Mouse (Mus musculus): ENCODE results near the gene Isoc2a.
A peak's percentile ranks its signal among the peaks of the same experiment; 100 is the strongest.

The Isoc2a gene

GRCm38 (mm10) chr7:4895186-4895585 lies 18.2 kb downstream of the Isoc2a start:
- DNase-seq (ENCODE audit: low read depth, low spot score): no peak
- Histone ChIP-seq H3K27me3 (ENCODE audit: control insufficient read depth, insufficient read depth, low read length, poor library complexity, severe bottlenecking) (no peaks in the 10 kb centered on the region), H3K36me3 (ENCODE audit: control insufficient read depth, insufficient read depth, low read length, poor library complexity, severe bottlenecking) (peaks cover 2% of the 10 kb centered on the region; the same call in 1 of the 2 replicates)

DNA sequence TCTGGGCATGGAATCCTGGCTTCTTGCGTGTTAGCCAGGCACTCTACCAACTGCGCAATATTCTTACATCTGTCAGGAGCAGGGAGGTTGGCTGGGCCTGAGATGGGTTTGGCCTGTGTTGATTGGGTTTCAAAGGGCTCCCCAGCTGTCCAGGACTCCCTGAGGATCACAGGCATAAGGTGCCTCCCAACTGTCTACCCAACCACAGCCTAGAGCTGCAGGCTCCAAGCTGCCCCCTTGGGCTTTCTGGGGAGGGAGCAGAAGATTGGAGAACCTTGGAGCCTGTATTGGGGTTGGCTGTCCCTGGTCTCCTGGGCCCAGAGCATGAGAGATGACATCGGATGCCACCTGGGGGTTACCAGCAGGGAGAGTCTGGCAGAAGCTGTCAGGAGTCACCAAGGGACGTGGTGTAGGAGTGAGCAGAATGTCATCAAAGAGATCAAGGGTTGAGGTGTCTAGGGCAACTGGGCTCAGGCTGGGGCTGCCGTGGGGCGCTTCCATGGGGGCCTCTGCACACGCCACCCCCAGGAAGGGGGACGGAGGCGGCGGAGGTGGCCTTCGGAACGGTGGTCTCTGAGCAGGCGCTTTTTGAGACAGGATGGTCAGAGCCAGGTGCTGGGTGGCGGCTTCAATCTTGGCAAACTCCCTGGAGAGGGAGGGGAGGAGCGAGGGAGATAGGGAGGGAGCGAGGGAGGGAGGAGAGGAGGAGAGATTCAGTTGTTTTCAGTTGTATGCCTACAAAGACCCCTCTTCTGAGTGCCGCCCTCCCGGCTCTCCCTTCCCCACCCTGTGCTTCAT lies 22.1 kb downstream of the Isoc2a start:
- H3K27me3 ChIP-seq (ENCODE audit: control insufficient read depth, insufficient read depth, low read length, poor library complexity, severe bottlenecking): peaks cover 2% of the 10 kb centered on the region; the same call in 1 of the 2 replicates
- no peaks in the 10 kb centered on the region for H3K36me3 ChIP-seq (ENCODE audit: control insufficient read depth, insufficient read depth, low read length, poor library complexity, severe bottlenecking)
- DNase-seq (ENCODE audit: low read depth, low spot score): no peak

GRCm38 (mm10) chr7:4899649-4900522 lies 22.9 kb downstream of the Isoc2a start:
- Histone ChIP-seq H3K27me3 (ENCODE audit: control insufficient read depth, insufficient read depth, low read length, poor library complexity, severe bottlenecking) (peaks cover 2% of the 10 kb centered on the region; the same call in 1 of the 2 replicates), H3K36me3 (ENCODE audit: control insufficient read depth, insufficient read depth, low read length, poor library complexity, severe bottlenecking) (no peaks in the 10 kb centered on the region)
- DNase-seq (ENCODE audit: low read depth, low spot score): no peak

- DNase-seq (ENCODE audit: low read depth, low spot score): no peak
- Histone ChIP-seq H3K36me3 (ENCODE audit: control insufficient read depth, insufficient read depth, low read length, poor library complexity, severe bottlenecking) (no peaks in the 10 kb centered on the region), H3K27me3 (ENCODE audit: control insufficient read depth, insufficient read depth, low read length, poor library complexity, severe bottlenecking) (peaks cover 2% of the 10 kb centered on the region; the same call in 1 of the 2 replicates)
Measured at GRCm38 (mm10) chr7:4900523-4900851, 23.5 kb downstream of the Isoc2a start.

GRCm38 (mm10) chr7:4901171-4901570 lies 24.2 kb downstream of the Isoc2a start:
- Histone ChIP-seq H3K27me3 (ENCODE audit: control insufficient read depth, insufficient read depth, low read length, poor library complexity, severe bottlenecking) (peaks cover 2% of the 10 kb centered on the region; the same call in 1 of the 2 replicates), H3K36me3 (ENCODE audit: control insufficient read depth, insufficient read depth, low read length, poor library complexity, severe bottlenecking) (no peaks in the 10 kb centered on the region)
- DNase-seq (ENCODE audit: low read depth, low spot score): peak; percentile 53

- DNase-seq (ENCODE audit: low read depth, low spot score): no peak
- Histone ChIP-seq H3K27me3 (ENCODE audit: control insufficient read depth, insufficient read depth, low read length, poor library complexity, severe bottlenecking) (peaks cover 2% of the 10 kb centered on the region; the same call in 1 of the 2 replicates), H3K36me3 (ENCODE audit: control insufficient read depth, insufficient read depth, low read length, poor library complexity, severe bottlenecking) (no peaks in the 10 kb centered on the region)
Measured at GRCm38 (mm10) chr7:4902404-4902803, 25.5 kb downstream of the Isoc2a start.

DNA sequence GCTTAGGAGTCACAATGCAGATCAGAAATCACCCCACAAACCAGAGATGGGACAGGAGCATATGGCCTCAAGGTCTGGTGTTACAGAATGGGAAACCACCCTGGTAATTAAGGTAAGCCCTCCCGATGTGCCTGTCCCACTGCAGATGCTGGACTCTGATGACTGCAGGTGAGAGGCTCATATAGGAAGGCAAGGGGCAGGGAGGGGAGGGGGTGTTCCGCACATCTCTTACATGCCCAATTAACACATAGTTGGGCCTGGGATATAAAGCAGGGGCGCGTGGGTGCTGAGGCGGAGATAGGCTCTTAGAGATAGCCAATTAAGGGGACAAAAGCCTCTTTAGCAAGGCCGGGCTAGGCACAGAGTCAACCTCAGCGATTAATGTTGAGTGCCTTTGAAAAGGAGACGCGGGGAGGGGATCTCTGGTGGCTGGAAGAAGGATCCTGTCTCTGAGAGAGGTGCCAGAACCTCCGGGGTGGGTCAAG lies 29.6 kb downstream of the Isoc2a start, which contains the start of gene Gm36210:
Gene Gm36210 (minus strand): TSS at position 51 of the 485 bp plus-strand sequence.
- Histone ChIP-seq H3K36me3 (ENCODE audit: control insufficient read depth, insufficient read depth, low read length, poor library complexity, severe bottlenecking) (no peaks in the 10 kb centered on the region), H3K27me3 (ENCODE audit: control insufficient read depth, insufficient read depth, low read length, poor library complexity, severe bottlenecking) (no peaks in the 10 kb centered on the region)
- DNase-seq (ENCODE audit: low read depth, low spot score): no peak

DNA sequence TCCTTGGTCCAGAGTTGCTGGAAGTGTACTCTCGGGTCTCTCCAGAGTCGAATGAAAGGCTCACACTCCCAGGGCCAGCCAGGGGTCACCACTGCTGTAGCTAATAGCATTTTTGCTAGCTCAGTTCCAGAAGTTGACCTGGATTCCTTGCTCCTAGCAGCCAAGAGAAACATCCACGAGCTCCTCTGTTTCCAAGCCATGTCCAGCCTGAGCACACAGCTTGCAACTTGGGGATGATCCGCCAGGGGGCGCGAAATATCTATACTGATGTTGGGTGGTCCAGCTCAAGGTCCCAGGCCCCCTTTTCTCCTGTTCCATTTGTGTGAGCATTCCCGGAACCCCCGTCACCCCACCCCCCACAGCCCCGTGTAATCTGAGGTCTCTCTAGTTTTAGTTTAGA lies 34.6 kb downstream of the Isoc2a start:
- Histone ChIP-seq H3K27me3 (ENCODE audit: control insufficient read depth, insufficient read depth, low read length, poor library complexity, severe bottlenecking) (no peaks in the 10 kb centered on the region), H3K36me3 (ENCODE audit: control insufficient read depth, insufficient read depth, low read length, poor library complexity, severe bottlenecking) (no peaks in the 10 kb centered on the region)
- DNase-seq (ENCODE audit: low read depth, low spot score): peak; percentile 54

GRCm38 (mm10) chr7:4912248-4912647 lies 35.3 kb downstream of the Isoc2a start:
- no peak for DNase-seq (ENCODE audit: low read depth, low spot score)
- Histone ChIP-seq H3K36me3 (ENCODE audit: control insufficient read depth, insufficient read depth, low read length, poor library complexity, severe bottlenecking) (no peaks in the 10 kb centered on the region), H3K27me3 (ENCODE audit: control insufficient read depth, insufficient read depth, low read length, poor library complexity, severe bottlenecking) (no peaks in the 10 kb centered on the region)

GRCm38 (mm10) chr7:4915007-4915665 lies 38.2 kb downstream of the Isoc2a start, which contains the start of gene Zfp628:
Gene Zfp628 (plus strand): TSS chr7:4915217.
- DNase-seq (ENCODE audit: low read depth, low spot score): peak; percentile 95
- Histone ChIP-seq H3K36me3 (ENCODE audit: control insufficient read depth, insufficient read depth, low read length, poor library complexity, severe bottlenecking) (peaks cover 3% of the 10 kb centered on the region), H3K27me3 (ENCODE audit: control insufficient read depth, insufficient read depth, low read length, poor library complexity, severe bottlenecking) (no peaks in the 10 kb centered on the region)

DNA sequence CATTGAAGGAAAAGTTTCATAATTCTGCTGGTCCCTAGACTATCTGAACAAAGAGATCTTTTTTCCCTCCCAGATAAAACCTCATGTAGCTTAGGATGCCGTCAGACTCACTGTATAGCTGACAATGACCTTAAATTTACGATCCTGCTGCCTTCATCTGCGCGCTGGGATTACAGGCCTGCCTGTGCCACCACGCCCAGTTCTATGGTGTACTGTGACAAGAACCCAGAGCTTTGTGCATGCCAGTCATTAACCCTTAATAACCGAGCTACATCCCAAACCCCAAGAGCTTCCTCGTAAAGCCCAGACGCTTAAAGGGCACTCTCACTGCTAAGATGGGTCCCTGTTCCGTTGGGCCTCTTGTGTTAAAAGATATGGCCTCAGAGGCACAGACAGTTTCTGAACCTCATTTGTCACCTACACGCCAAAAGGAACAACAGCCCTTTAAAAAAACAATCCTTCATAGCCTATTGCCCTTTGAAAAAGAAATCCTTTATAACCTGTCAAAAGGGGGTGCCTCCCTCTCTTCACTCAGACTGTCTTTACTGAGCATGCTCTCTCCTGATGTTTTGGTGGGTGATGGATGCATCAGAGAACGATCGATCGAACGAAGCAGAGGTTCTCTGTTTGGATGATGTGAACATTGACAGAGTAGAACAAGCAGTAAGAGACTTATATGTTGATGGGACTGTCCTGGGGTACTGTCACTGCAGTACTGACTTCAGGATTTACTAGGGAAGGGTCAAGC lies 38.9 kb downstream of the Isoc2a start:
- no peak for DNase-seq (ENCODE audit: low read depth, low spot score)
- peaks cover 3% of the 10 kb centered on the region for H3K36me3 ChIP-seq (ENCODE audit: control insufficient read depth, insufficient read depth, low read length, poor library complexity, severe bottlenecking)
- H3K27me3 ChIP-seq (ENCODE audit: control insufficient read depth, insufficient read depth, low read length, poor library complexity, severe bottlenecking): no peaks in the 10 kb centered on the region

- peaks cover 3% of the 10 kb centered on the region for H3K36me3 ChIP-seq (ENCODE audit: control insufficient read depth, insufficient read depth, low read length, poor library complexity, severe bottlenecking)
- H3K27me3 ChIP-seq (ENCODE audit: control insufficient read depth, insufficient read depth, low read length, poor library complexity, severe bottlenecking): no peaks in the 10 kb centered on the region
Measured at GRCm38 (mm10) chr7:4917494-4917893, 40.5 kb downstream of the Isoc2a start.

GRCm38 (mm10) chr7:4918681-4919080 lies 41.7 kb downstream of the Isoc2a start:
- Histone ChIP-seq H3K27me3 (ENCODE audit: control insufficient read depth, insufficient read depth, low read length, poor library complexity, severe bottlenecking) (no peaks in the 10 kb centered on the region), H3K36me3 (ENCODE audit: control insufficient read depth, insufficient read depth, low read length, poor library complexity, severe bottlenecking) (peaks cover 3% of the 10 kb centered on the region)
- no peak for DNase-seq (ENCODE audit: low read depth, low spot score)

More at GRCm38 (mm10) chr7:4917494-4917893, 40.5 kb downstream of the Isoc2a start:
- no peak for DNase-seq (ENCODE audit: low read depth, low spot score)

DNA sequence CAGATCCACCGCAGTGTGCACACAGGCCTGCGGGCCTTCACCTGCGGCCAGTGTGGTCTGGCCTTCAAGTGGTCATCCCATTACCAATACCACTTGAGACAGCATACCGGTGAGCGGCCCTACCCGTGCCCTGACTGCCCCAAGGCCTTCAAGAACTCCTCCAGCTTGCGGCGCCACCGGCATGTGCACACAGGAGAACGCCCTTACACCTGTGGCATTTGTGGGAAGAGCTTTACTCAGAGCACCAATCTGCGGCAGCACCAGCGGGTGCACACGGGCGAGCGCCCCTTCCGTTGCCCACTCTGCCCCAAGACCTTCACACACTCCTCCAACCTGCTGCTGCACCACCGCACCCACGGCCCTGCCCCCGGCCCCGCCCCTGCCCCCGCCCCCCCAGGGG lies 42.1 kb downstream of the Isoc2a start:
- Histone ChIP-seq H3K27me3 (ENCODE audit: control insufficient read depth, insufficient read depth, low read length, poor library complexity, severe bottlenecking) (no peaks in the 10 kb centered on the region), H3K36me3 (ENCODE audit: control insufficient read depth, insufficient read depth, low read length, poor library complexity, severe bottlenecking) (peaks cover 3% of the 10 kb centered on the region)
- DNase-seq (ENCODE audit: low read depth, low spot score): no peak
